ENCODE assay signal across 10 mouse cellular contexts in the genomic region with DNA sequence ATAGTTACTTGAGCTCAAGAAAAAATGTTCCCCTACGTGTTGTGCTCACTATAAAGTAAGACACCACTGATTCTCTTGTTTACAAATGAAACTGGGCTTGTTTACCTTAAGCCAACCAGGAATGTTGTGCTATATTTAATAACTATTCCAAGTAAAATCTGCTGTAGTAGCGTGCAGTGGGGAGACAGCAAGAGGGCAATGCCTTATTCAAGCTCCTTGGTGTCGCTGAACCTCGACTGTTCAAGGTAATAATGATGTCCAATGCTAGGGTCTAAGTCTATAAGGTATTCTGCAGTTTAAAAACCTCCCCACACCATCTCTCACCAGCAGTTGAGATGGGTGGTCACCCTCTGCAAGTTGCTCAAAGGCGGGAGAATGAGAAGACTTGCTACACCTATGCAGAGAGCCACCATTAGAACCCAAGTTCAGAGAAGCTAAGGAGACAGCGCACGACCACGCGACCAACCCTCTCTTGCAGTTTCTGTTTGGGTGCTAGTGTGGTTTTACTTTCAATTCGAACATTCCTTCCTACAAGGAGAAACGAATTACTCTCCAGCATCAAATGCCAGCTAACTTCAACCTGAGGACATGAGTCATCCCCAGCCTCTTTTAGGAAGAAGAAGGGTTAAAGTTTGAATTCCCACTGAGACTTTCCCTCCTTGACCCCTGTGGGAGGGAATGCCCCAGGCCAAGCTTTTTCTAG.
A peak's percentile ranks its signal among the peaks of the same experiment; 100 is the strongest.
DNase-seq lines count a peak whose midpoint lies in the region; ATAC-seq and TF ChIP-seq lines count a peak whose summit lies in the region.
"Had no signal": no experiment of that assay in that cellular context is flagged by ENCODE, and none has a peak within 500 bp of the region (broad histone marks: within the 10 kb centered on the region; RNA-seq: fewer than 3 reads in every experiment).

No protein-coding gene starts in this region.

- H3K27me3 ChIP-seq in embryonic facial prominence, embryonic 12.5 days = no peaks in the 10 kb centered on the region
- H3K27me3 ChIP-seq in embryonic facial prominence, embryonic 10.5 days (replicated peaks; ENCODE audit: low read depth, poor library complexity, severe bottlenecking) = no peaks in the 10 kb centered on the region
- H3K27me3 ChIP-seq in embryonic facial prominence, embryonic 13.5 days = no peaks in the 10 kb centered on the region

- H3K4me2 ChIP-seq in embryonic facial prominence, embryonic 12.5 days (replicated peaks) = peak overlapping the region; percentile 4; the same call in 1 of the 2 replicates
- peak overlapping the region; percentile 41 for H3K4me2 ChIP-seq in embryonic facial prominence, embryonic 13.5 days

- no peak overlapping the region for H3K9ac ChIP-seq in embryonic facial prominence, embryonic 12.5 days
- no peak overlapping the region for H3K9ac ChIP-seq in embryonic facial prominence, embryonic 13.5 days

- H3K27ac ChIP-seq in embryonic facial prominence, embryonic 12.5 days = peak overlapping the region; percentile 12
- H3K27ac ChIP-seq in embryonic facial prominence, embryonic 10.5 days (replicated peaks) = no peak overlapping the region
- peak overlapping the region; percentile 76 for H3K27ac ChIP-seq in embryonic facial prominence, embryonic 13.5 days

- peaks cover 31% of the 10 kb centered on the region for H3K4me1 ChIP-seq in embryonic facial prominence, embryonic 12.5 days
- H3K4me1 ChIP-seq in embryonic facial prominence, embryonic 10.5 days = peaks cover 36% of the 10 kb centered on the region
- H3K4me1 ChIP-seq in lung, adult 2 months (ENCODE audit: control insufficient read depth, insufficient read depth, low read length) = peaks cover 3% of the 10 kb centered on the region; the same call in 1 of the 2 replicates
- H3K4me1 ChIP-seq in embryonic facial prominence, embryonic 13.5 days = peaks cover 57% of the 10 kb centered on the region

- no peaks in the 10 kb centered on the region for H3K9me3 ChIP-seq in embryonic facial prominence, embryonic 12.5 days
- H3K9me3 ChIP-seq in embryonic facial prominence, embryonic 10.5 days = no peaks in the 10 kb centered on the region
- H3K9me3 ChIP-seq in embryonic facial prominence, embryonic 13.5 days = no peaks in the 10 kb centered on the region

- DNase-seq in embryonic facial prominence, embryonic 10.5 days (ENCODE audit: low spot score) = no peak
- DNase-seq in lung, adult 2 months = no peak
- no peak for DNase-seq in lung, postnatal 10 days
- no peak for DNase-seq in ovary, postnatal 14 days (ENCODE audit: low spot score)
- DNase-seq: right cerebral cortex, postnatal 4 days had no signal

- no peaks in the 10 kb centered on the region for H3K36me3 ChIP-seq in embryonic facial prominence, embryonic 12.5 days
- no peaks in the 10 kb centered on the region for H3K36me3 ChIP-seq in embryonic facial prominence, embryonic 10.5 days (replicated peaks)
- no peaks in the 10 kb centered on the region for H3K36me3 ChIP-seq in embryonic facial prominence, embryonic 13.5 days

- 80% methylated on average over 11 of the region's 11 CpGs for WGBS in embryonic facial prominence, embryonic 12.5 days
- WGBS in embryonic facial prominence, embryonic 10.5 days = 84% methylated on average over 11 of the region's 11 CpGs
- WGBS in lung, adult 2 months = 53% methylated on average over 11 of the region's 11 CpGs
- 72% methylated on average over 11 of the region's 11 CpGs for WGBS in embryonic facial prominence, embryonic 13.5 days

- TF ChIP-seq POLR2A in lung, adult 2 months (IDR thresholded peaks at IDR 0.05; ENCODE audit: borderline replicate concordance, extremely low read depth, low read depth, low read length) = no peak

- H3K4me3 ChIP-seq in embryonic facial prominence, embryonic 12.5 days = no peak overlapping the region
- H3K4me3 ChIP-seq in embryonic facial prominence, embryonic 10.5 days = no peak overlapping the region
- peak overlapping the region; percentile 1 for H3K4me3 ChIP-seq in lung, adult 2 months (replicated peaks; ENCODE audit: extremely low read depth, low read depth, low read length)
- H3K4me3 ChIP-seq in embryonic facial prominence, embryonic 13.5 days = no peak overlapping the region
- H3K4me3 ChIP-seq: erythroblast, embryonic 14.5 days had no signal

- no peak for ATAC-seq in embryonic facial prominence, embryonic 12.5 days (ENCODE audit: insufficient number of reproducible peaks, insufficient read depth, low FRiP score, low TSS enrichment)
- no peak for ATAC-seq in embryonic facial prominence, embryonic 13.5 days (ENCODE audit: insufficient number of reproducible peaks, insufficient read depth, low FRiP score, low TSS enrichment, low read depth)
- ATAC-seq in megakaryocyte progenitor cell, adult 5-6 weeks (replicated peaks; ENCODE audit: poor library complexity) = peak; percentile 58
- ATAC-seq in megakaryocyte-erythroid progenitor cell, adult 5-6 weeks (replicated peaks; ENCODE audit: low FRiP score, low TSS enrichment, poor library complexity, severe bottlenecking) = no peak

- TF ChIP-seq CTCF in lung, adult 2 months (IDR thresholded peaks at IDR 0.05; ENCODE audit: insufficient read depth, low read length) = no peak
